Mouse (Mus musculus) C2C12 (cell line): ENCODE data around the gene Pkig. TPM values are rescaled to one million over a fixed set of nuclear protein-coding genes. Genes with fewer than 3 reads are reported as not detected.

Source experiments
- H3K27me3 ChIP-seq: one replicate; pipeline ENCODE4 v1.6.1; 2011; ENCODE audit not compliant: control insufficient read depth, insufficient read depth, insufficient read length
- H3K36me3 ChIP-seq: one replicate; pipeline ENCODE4 v1.6.1; 2011; ENCODE audit not compliant: control insufficient read depth, insufficient read depth
- H3K4me3 ChIP-seq: one replicate; pipeline ENCODE4 v1.5.1; 2011; ENCODE audit warnings: mild to moderate bottlenecking, control low read depth; ENCODE audit not compliant: poor library complexity, insufficient read depth, severe bottlenecking
- H3K79me2 ChIP-seq: one replicate; pipeline ENCODE4 v1.6.1; 2011; ENCODE audit not compliant: control insufficient read depth, insufficient read depth
- H3K79me3 ChIP-seq: one replicate; pipeline ENCODE4 v1.6.1; 2011; ENCODE audit warnings: low read depth, control low read depth
- H3ac ChIP-seq: one replicate; pipeline ENCODE3; 2011; ENCODE audit warnings: low read depth; ENCODE audit not compliant: control insufficient read depth, insufficient read length
- CEBPB ChIP-seq: IDR thresholded peaks from one replicate; pipeline ENCODE4 v1.6.1; 2011; ENCODE audit warnings: low read depth, mild to moderate bottlenecking, control low read depth, moderate library complexity
- CTCF ChIP-seq: IDR thresholded peaks from one replicate; pipeline ENCODE4 v1.5.1; 2011; ENCODE audit not compliant: control insufficient read depth, insufficient read depth, insufficient read length
- FOSL1 ChIP-seq: IDR thresholded peaks from one replicate; pipeline ENCODE4 v1.8.0; 2011; ENCODE audit warnings: mild to moderate bottlenecking, low read length; ENCODE audit not compliant: poor library complexity, insufficient read depth, severe bottlenecking
- MAX ChIP-seq: IDR thresholded peaks from one replicate; pipeline ENCODE4 v1.6.1; 2011; ENCODE audit warnings: mild to moderate bottlenecking, control low read depth
- MYOD1 ChIP-seq: IDR thresholded peaks from one replicate; pipeline ENCODE4 v1.6.1; 2011; ENCODE audit warnings: low read depth; ENCODE audit not compliant: control insufficient read depth, insufficient read length
- MYOG ChIP-seq: IDR thresholded peaks from one replicate; pipeline ENCODE4 v1.6.1; 2011; ENCODE audit not compliant: control insufficient read depth, insufficient read length; ENCODE audit errors: extremely low read depth
- USF1 ChIP-seq: IDR thresholded peaks from one replicate; pipeline ENCODE4 v1.6.1; 2011; ENCODE audit warnings: low read depth, mild to moderate bottlenecking, control low read depth, moderate library complexity
- polyA plus RNA-seq: library from polyadenylated mRNA; unstranded; fragments of >200 nt; fragmentation: generic; extraction: Trizol; gene quantifications from one replicate; pipeline ENCODE4 v1.2.1, GENCODE M21; 2012; ENCODE audit warnings: missing spikeins

Pkig gene
- polyA plus RNA-seq, 1 experiment, result 254 TPM

DNA sequence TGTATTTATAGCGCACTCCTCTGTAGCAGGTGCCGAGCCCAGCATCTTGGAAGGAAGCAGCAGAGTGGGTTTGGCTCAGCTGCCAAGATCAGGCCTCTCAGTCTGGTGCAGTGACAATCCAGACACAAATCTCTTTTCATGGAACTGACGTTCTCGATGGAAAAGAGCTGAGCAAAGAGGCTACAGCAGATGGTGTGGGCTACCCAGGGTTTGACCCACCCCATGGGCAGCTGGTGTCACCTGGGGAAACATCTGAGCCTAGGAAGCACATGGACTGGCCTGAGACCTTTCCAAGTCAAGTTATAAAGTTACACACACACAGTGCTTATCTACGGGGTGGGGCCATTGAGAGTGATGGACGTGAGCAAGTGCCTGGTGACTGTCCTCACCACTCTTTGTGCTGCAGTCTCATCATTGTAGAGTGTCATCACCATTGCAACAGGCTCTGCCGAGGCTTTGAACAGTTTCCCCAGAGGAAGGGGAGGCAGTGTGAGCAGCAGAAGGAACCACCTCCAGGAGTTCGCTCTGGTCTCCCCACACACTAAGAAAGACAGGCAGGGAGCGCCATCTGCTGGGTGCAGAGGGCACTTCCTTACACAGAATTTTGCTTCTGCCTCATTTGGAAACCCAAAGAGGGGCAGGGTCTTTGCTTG is 60.9 kb downstream of the Pkig start:
- Histone ChIP-seq H3ac (no peak overlapping the region), H3K4me3 (no peak overlapping the region), H3K79me3 (no peaks in the 10 kb centered on the region), H3K79me2 (no peaks in the 10 kb centered on the region), H3K27me3 (no peaks in the 10 kb centered on the region), H3K36me3 (peaks cover 7% of the 10 kb centered on the region)
- TF ChIP-seq CTCF (peak; percentile 71), FOSL1 (no peak), MAX (no peak), MYOD1 (no peak)

DNA sequence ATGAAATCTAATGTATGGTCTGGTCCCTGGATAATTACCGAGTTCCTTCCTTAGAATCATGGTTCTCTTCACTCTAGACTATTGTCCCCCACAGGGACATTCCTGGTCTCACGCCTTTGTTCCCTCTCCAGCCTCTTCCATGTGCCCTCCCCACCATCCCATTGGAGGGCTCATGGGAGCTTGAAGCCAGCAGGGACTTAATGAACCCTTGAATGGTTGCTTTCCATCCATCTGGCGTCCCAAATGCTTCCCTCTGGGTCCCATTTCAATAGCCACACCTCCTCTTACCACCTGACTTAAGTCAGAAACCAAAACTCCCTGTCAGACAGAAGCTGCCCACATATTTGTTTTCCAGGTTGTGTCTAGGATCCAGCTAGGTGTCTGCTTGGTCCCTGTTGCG is 61.4 kb downstream of the Pkig start:
- Histone ChIP-seq H3K27me3 (no peaks in the 10 kb centered on the region), H3K79me2 (no peaks in the 10 kb centered on the region), H3K4me3 (no peak overlapping the region), H3K79me3 (no peaks in the 10 kb centered on the region), H3ac (no peak overlapping the region), H3K36me3 (peaks cover 7% of the 10 kb centered on the region)
- TF ChIP-seq MYOD1 (no peak), CEBPB (no peak)

GRCm38 (mm10) chr2:163722550-163722949 is 64.4 kb downstream of the Pkig start:
- H3K36me3 ChIP-seq, result peaks cover 7% of the 10 kb centered on the region

GRCm38 (mm10) chr2:163726766-163727393 is 68.7 kb downstream of the Pkig start:
- Histone ChIP-seq H3K79me3 (no peaks in the 10 kb centered on the region), H3K79me2 (no peaks in the 10 kb centered on the region), H3K27me3 (no peaks in the 10 kb centered on the region), H3ac (no peak overlapping the region), H3K36me3 (peaks cover 6% of the 10 kb centered on the region), H3K4me3 (no peak overlapping the region)
- TF ChIP-seq CTCF, result no peak
- TF ChIP-seq CEBPB, result no peak
- no peak for TF ChIP-seq MAX
- TF ChIP-seq USF1, result no peak
- no peak for TF ChIP-seq MYOG
- no peak for TF ChIP-seq MYOD1
- no peak for TF ChIP-seq FOSL1

More at GRCm38 (mm10) chr2:163722550-163722949, 64.4 kb downstream of the Pkig start:
- Histone ChIP-seq H3K27me3 (no peaks in the 10 kb centered on the region), H3K79me2 (no peaks in the 10 kb centered on the region), H3ac (no peak overlapping the region), H3K79me3 (no peaks in the 10 kb centered on the region), H3K4me3 (no peak overlapping the region)
- TF ChIP-seq MYOD1 (no peak), USF1 (peak; percentile 5)

DNA sequence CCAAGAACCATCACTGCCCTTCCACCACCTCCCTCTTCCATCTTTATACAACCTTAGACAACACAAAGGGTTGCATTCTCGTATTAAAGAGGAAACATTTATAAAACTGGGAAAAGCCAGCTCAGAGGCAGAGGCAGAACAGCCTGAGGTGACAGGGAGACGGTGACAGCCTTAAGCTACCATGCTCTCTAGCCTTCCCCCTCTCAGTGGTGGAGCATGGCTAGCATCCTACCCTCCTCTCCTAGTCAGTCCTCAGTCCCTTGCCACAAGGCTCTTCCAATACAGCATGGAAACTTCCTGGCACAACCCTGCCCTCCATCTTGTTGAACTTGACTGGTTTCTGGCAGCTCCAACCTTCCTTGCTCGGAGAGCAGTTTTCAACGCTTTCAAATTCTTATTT is 70.1 kb downstream of the Pkig start:
- TF ChIP-seq MAX (no peak), CTCF (no peak), MYOG (no peak), CEBPB (no peak), USF1 (no peak), MYOD1 (no peak), FOSL1 (no peak)
- Histone ChIP-seq H3K27me3 (no peaks in the 10 kb centered on the region), H3K36me3 (peaks cover 3% of the 10 kb centered on the region), H3K4me3 (no peak overlapping the region), H3K79me3 (no peaks in the 10 kb centered on the region), H3K79me2 (no peaks in the 10 kb centered on the region), H3ac (no peak overlapping the region)

DNA sequence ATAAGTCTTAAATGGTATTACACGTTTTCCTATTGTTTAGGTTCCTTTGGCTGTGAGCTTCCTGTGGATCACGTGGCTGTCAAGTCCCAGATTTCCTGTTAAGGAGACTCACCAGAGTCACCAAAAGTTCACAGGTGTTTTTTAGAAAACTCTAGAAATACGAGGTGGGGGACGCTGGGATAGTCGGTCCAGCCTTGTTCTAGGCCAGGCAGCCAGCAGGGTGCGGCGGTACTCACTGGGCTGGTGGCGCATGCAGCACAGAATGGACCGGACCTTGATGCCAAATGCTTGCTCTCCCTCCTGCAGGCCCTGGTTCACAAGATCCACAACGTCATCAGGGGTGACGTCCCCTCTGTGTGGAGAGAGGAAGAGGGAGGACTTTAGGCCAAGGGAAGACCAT is 73.8 kb downstream of the Pkig start:
- TF ChIP-seq USF1 (no peak), MAX (no peak), FOSL1 (no peak), MYOD1 (no peak), CTCF (no peak), CEBPB (no peak), MYOG (no peak)
- no peak overlapping the region for H3ac ChIP-seq
- H3K27me3 ChIP-seq, result no peaks in the 10 kb centered on the region
- H3K36me3 ChIP-seq, result peaks cover 3% of the 10 kb centered on the region
- H3K4me3 ChIP-seq, result no peak overlapping the region
- H3K79me2 ChIP-seq, result no peaks in the 10 kb centered on the region
- H3K79me3 ChIP-seq, result no peaks in the 10 kb centered on the region
